Mouse (Mus musculus) erythroblast, embryonic 14.5 days (primary cell): ENCODE measurements around the gene Arhgap23.

Experiments
- GATA1 ChIP-seq: IDR thresholded peaks from 2 replicates; pipeline ENCODE4 v1.6.1; 2012; ENCODE audit warnings: low read length, inconsistent platforms, mixed read lengths
- TAL1 ChIP-seq: IDR thresholded peaks from 3 replicates; pipeline ENCODE4 v1.6.1; 2012; ENCODE audit warnings: low read length, inconsistent platforms, mixed read lengths

GRCm38 (mm10) chr11:97540604-97541003 lies 125.3 kb downstream of the Arhgap23 start:
- TF ChIP-seq GATA1 (no peak), TAL1 (no peak)
